Mouse (Mus musculus): ENCODE measurements around the gene Ckb. TPM values are rescaled to one million over a fixed set of nuclear protein-coding genes. Genes with fewer than 3 reads are reported as not detected.
A peak's percentile ranks its signal among the peaks of the same experiment; 100 is the strongest.
"Not testable (repeated sequence)": the region's sequence is repeated elsewhere in the genome, so short reads cannot be mapped to it uniquely, and the experiment has no call there.

Ckb gene
- 1,532 and 1,552 TPM in 2 replicates for polyA plus RNA-seq (2014; fragmentation: Nextera tagmentation; extraction: Ambion mirVana)

- WGBS: under 1% methylated on average over 31 of the region's 31 CpGs
Observed at GRCm38 (mm10) chr12:111672176-111672575, at the start of gene Ckb. TSS of gene Ckb (minus strand) at chr12:111672338.

DNA sequence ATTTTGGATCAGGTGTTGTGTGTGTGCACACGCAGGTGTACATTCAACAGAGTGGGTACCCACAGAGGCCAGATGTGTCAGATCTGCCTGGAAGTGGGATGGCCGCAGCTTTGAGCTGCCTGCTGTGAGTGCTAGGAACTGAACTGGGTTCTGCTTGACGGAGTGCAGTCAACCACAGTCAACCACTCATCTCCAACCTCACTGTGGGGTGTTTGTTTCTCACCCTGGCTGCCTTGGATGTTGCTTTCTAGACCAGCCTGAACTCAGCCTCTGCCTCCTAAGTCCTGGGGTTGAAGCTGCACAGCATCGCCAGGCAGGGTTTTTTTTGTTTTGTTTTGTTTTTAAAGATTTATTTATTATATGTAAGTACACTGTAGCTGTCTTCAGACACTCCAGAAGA is 48.1 kb upstream of the Ckb start:
- ATAC-seq (no peak), DNase-seq (ENCODE audit: low spot score) (no peak)
- H3K9ac ChIP-seq (ENCODE audit: low read length): no peak overlapping the region
- no peak overlapping the region for H3K4me2 ChIP-seq (ENCODE audit: low read length)
- no peak overlapping the region for H3K27ac ChIP-seq (ENCODE audit: low read depth, low read length)
- no peak overlapping the region for H3K4me3 ChIP-seq (ENCODE audit: low read depth, low read length)
- peaks cover 15% of the 10 kb centered on the region; the same call in 1 of the 2 replicates for H3K36me3 ChIP-seq (ENCODE audit: control insufficient read depth, insufficient read depth, low read length)
- WGBS: 85% methylated on average over 4 of the region's 4 CpGs
- no peaks in the 10 kb centered on the region for H3K27me3 ChIP-seq (replicated peaks; ENCODE audit: control insufficient read depth, insufficient read depth, low read length)
- no peaks in the 10 kb centered on the region for H3K9me3 ChIP-seq (replicated peaks; ENCODE audit: control insufficient read depth, low read length)
- H3K4me1 ChIP-seq (ENCODE audit: control insufficient read depth, insufficient read depth, low read length): no peaks in the 10 kb centered on the region

More at GRCm38 (mm10) chr12:111672176-111672575, at the start of gene Ckb:
- H3K4me1 ChIP-seq (ENCODE audit: control insufficient read depth, insufficient read depth, low read length): peaks cover 27% of the 10 kb centered on the region
- H3K9me3 ChIP-seq (replicated peaks; ENCODE audit: control insufficient read depth, low read length): no peaks in the 10 kb centered on the region
- peak within 1 kb of the TSS; percentile 93 for H3K4me3 ChIP-seq (ENCODE audit: low read depth, low read length)
- peaks cover 33% of the 10 kb centered on the region for H3K36me3 ChIP-seq (ENCODE audit: control insufficient read depth, insufficient read depth, low read length)
- H3K4me2 ChIP-seq (ENCODE audit: low read length): peak within 1 kb of the TSS; percentile 95
- H3K27ac ChIP-seq (ENCODE audit: low read depth, low read length): peak within 1 kb of the TSS; percentile 87
- H3K27me3 ChIP-seq (replicated peaks; ENCODE audit: control insufficient read depth, insufficient read depth, low read length): no peaks in the 10 kb centered on the region
- DNase-seq (ENCODE audit: low spot score): peak; percentile 97
- ATAC-seq: peak; percentile 89
- peak within 1 kb of the TSS; percentile 95 for H3K9ac ChIP-seq (ENCODE audit: low read length)

GRCm38 (mm10) chr12:111718656-111719055 is 46.5 kb upstream of the Ckb start:
- peak overlapping the region; percentile 40 for H3K9ac ChIP-seq (ENCODE audit: low read length)
- H3K9me3 ChIP-seq (replicated peaks; ENCODE audit: control insufficient read depth, low read length): no peaks in the 10 kb centered on the region
- H3K4me3 ChIP-seq (ENCODE audit: low read depth, low read length): no peak overlapping the region
- 0 out of 2 replicates have a peak, but pooled peaks cover 3% of the 10 kb centered on the region for H3K36me3 ChIP-seq (ENCODE audit: control insufficient read depth, insufficient read depth, low read length)
- H3K27ac ChIP-seq (ENCODE audit: low read depth, low read length): peak overlapping the region; percentile 71
- no peaks in the 10 kb centered on the region for H3K27me3 ChIP-seq (replicated peaks; ENCODE audit: control insufficient read depth, insufficient read depth, low read length)
- no peak for DNase-seq (ENCODE audit: low spot score)
- ATAC-seq: no peak
- peaks cover 4% of the 10 kb centered on the region for H3K4me1 ChIP-seq (ENCODE audit: control insufficient read depth, insufficient read depth, low read length)
- H3K4me2 ChIP-seq (ENCODE audit: low read length): no peak overlapping the region
- WGBS: 24% methylated on average over 8 of the region's 8 CpGs

GRCm38 (mm10) chr12:111716505-111716904 is 44.4 kb upstream of the Ckb start:
- DNase-seq (ENCODE audit: low spot score): no peak
- H3K9ac ChIP-seq (ENCODE audit: low read length): no peak overlapping the region
- ATAC-seq: no peak
- no peaks in the 10 kb centered on the region for H3K27me3 ChIP-seq (replicated peaks; ENCODE audit: control insufficient read depth, insufficient read depth, low read length)
- H3K4me1 ChIP-seq (ENCODE audit: control insufficient read depth, insufficient read depth, low read length): peaks cover 12% of the 10 kb centered on the region
- H3K36me3 ChIP-seq (ENCODE audit: control insufficient read depth, insufficient read depth, low read length): 0 out of 2 replicates have a peak, but pooled peaks cover 3% of the 10 kb centered on the region
- no peak overlapping the region for H3K27ac ChIP-seq (ENCODE audit: low read depth, low read length)
- no peak overlapping the region for H3K4me3 ChIP-seq (ENCODE audit: low read depth, low read length)
- WGBS: 96% methylated on average over 7 of the region's 7 CpGs
- H3K4me2 ChIP-seq (ENCODE audit: low read length): no peak overlapping the region
- no peaks in the 10 kb centered on the region for H3K9me3 ChIP-seq (replicated peaks; ENCODE audit: control insufficient read depth, low read length)

DNA sequence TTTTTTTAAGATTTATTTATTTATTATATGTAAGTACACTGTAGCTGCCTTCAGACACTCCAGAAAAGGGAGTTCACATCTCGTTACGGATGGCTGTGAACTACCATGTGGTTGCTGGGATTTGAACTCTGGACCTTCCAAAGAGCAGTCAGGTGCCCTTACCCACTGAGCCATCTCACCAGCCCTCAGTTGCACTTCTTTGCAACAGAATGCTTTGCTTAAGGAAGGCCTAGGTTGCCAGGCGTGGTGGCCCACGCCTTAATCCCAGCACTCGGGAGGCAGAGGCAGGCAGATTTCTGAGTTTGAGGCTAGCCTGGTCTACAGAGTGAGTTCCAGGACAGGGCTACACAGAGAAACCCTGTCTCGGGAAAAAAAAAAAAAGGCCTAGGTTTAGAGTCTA is 41.7 kb upstream of the Ckb start:
- not testable (repeated sequence) for DNase-seq (ENCODE audit: low spot score)
- Histone ChIP-seq H3K9ac (ENCODE audit: low read length) (peak overlapping the region; percentile 91; the same call in 1 of the 2 replicates), H3K4me3 (ENCODE audit: low read depth, low read length) (peak overlapping the region; percentile 97)

GRCm38 (mm10) chr12:111713004-111713651 is 41.0 kb upstream of the Ckb start, which contains the start of the genes Bag5 and Apopt1:
TSS of gene Bag5 (minus strand) at chr12:111713257.
TSS of gene Apopt1 (plus strand) at chr12:111713261.
- no peaks in the 10 kb centered on the region for H3K27me3 ChIP-seq (replicated peaks; ENCODE audit: control insufficient read depth, insufficient read depth, low read length)
- H3K4me1 ChIP-seq (ENCODE audit: control insufficient read depth, insufficient read depth, low read length): peaks cover 12% of the 10 kb centered on the region
- DNase-seq (ENCODE audit: low spot score): peak; percentile 96
- peak within 1 kb of the TSS; percentile 85 for H3K27ac ChIP-seq (ENCODE audit: low read depth, low read length)
- WGBS: under 1% methylated on average over 85 of the region's 86 CpGs
- H3K36me3 ChIP-seq (ENCODE audit: control insufficient read depth, insufficient read depth, low read length): peaks cover 33% of the 10 kb centered on the region
- peak within 1 kb of the TSS; percentile 97 for H3K4me3 ChIP-seq (ENCODE audit: low read depth, low read length)
- H3K4me2 ChIP-seq (ENCODE audit: low read length): peak within 1 kb of the TSS; percentile 87
- H3K9ac ChIP-seq (ENCODE audit: low read length): peak within 1 kb of the TSS; percentile 91
- H3K9me3 ChIP-seq (replicated peaks; ENCODE audit: control insufficient read depth, low read length): no peaks in the 10 kb centered on the region
- ATAC-seq: peak; percentile 97

More for the DNA sequence above, 41.7 kb upstream of the Ckb start:
- H3K4me2 ChIP-seq (ENCODE audit: low read length): peak overlapping the region; percentile 87
- not testable (repeated sequence) for H3K27me3 ChIP-seq (replicated peaks; ENCODE audit: control insufficient read depth, insufficient read depth, low read length); ATAC-seq; H3K27ac ChIP-seq (ENCODE audit: low read depth, low read length); H3K9me3 ChIP-seq (replicated peaks; ENCODE audit: control insufficient read depth, low read length)
- peaks cover 12% of the 10 kb centered on the region for H3K4me1 ChIP-seq (ENCODE audit: control insufficient read depth, insufficient read depth, low read length)
- WGBS: 75% methylated on average over 6 of the region's 6 CpGs
- peaks cover 27% of the 10 kb centered on the region for H3K36me3 ChIP-seq (ENCODE audit: control insufficient read depth, insufficient read depth, low read length)

DNA sequence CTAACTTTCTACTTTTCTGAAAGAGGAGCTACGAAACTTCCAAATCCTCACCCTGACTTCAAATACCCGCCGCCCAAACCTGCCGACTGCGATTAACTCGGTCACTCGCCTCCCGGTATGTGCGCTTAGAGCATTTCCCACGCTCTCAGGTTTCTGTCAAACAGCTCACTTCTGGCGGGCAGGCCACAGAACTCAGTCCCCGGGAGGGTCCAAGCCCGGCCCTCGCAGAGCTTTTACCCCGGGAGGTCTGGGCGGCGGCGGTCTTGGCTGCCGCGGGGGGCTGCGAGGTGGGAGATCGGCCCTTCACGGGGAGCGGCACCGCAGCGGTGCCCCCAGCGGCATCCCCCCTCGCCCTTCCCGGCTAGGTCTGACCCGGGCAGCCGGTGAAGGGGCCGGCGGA is 40.3 kb upstream of the Ckb start:
- Histone ChIP-seq H3K4me3 (ENCODE audit: low read depth, low read length) (peak overlapping the region; percentile 97), H3K27me3 (replicated peaks; ENCODE audit: control insufficient read depth, insufficient read depth, low read length) (no peaks in the 10 kb centered on the region), H3K9me3 (replicated peaks; ENCODE audit: control insufficient read depth, low read length) (no peaks in the 10 kb centered on the region), H3K4me1 (ENCODE audit: control insufficient read depth, insufficient read depth, low read length) (peaks cover 12% of the 10 kb centered on the region), H3K36me3 (ENCODE audit: control insufficient read depth, insufficient read depth, low read length) (peaks cover 38% of the 10 kb centered on the region), H3K9ac (ENCODE audit: low read length) (peak overlapping the region; percentile 91), H3K4me2 (ENCODE audit: low read length) (peak overlapping the region; percentile 87), H3K27ac (ENCODE audit: low read depth, low read length) (peak overlapping the region; percentile 85; the same call in 1 of the 2 replicates)
- no peak for DNase-seq (ENCODE audit: low spot score)
- 1% methylated on average over 32 of the region's 33 CpGs for WGBS
- ATAC-seq: peak; percentile 41

DNA sequence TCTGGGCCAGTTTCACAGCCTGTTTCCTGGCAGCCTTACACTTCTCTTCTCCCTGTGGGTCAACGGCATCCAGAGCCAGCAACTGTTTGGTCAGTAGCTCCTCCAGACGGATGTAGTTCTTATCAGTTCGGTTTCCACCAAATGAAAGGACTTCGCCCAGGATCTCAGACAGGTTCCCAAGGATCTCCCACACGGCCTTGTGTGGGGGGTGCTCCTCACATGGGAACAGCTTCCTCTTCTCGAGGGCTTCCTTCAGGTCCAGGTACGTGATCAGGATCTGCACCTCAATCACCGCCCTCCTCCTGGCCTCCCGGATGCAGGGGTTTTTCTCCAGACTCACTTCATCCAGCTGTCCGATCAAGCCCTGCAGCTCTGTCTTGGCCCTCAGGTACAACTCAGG is 38.0 kb upstream of the Ckb start:
- Histone ChIP-seq H3K27ac (ENCODE audit: low read depth, low read length) (no peak overlapping the region), H3K4me1 (ENCODE audit: control insufficient read depth, insufficient read depth, low read length) (peaks cover 12% of the 10 kb centered on the region), H3K27me3 (replicated peaks; ENCODE audit: control insufficient read depth, insufficient read depth, low read length) (no peaks in the 10 kb centered on the region), H3K9ac (ENCODE audit: low read length) (no peak overlapping the region), H3K9me3 (replicated peaks; ENCODE audit: control insufficient read depth, low read length) (no peaks in the 10 kb centered on the region), H3K36me3 (ENCODE audit: control insufficient read depth, insufficient read depth, low read length) (peaks cover 45% of the 10 kb centered on the region), H3K4me3 (ENCODE audit: low read depth, low read length) (no peak overlapping the region), H3K4me2 (ENCODE audit: low read length) (no peak overlapping the region)
- ATAC-seq (no peak), DNase-seq (ENCODE audit: low spot score) (no peak)
- 89% methylated on average over 10 of the region's 10 CpGs for WGBS

GRCm38 (mm10) chr12:111708181-111708580 is 36.0 kb upstream of the Ckb start:
- Histone ChIP-seq H3K4me3 (ENCODE audit: low read depth, low read length) (no peak overlapping the region), H3K4me1 (ENCODE audit: control insufficient read depth, insufficient read depth, low read length) (peaks cover 10% of the 10 kb centered on the region), H3K9ac (ENCODE audit: low read length) (no peak overlapping the region), H3K36me3 (ENCODE audit: control insufficient read depth, insufficient read depth, low read length) (peaks cover 45% of the 10 kb centered on the region), H3K27me3 (replicated peaks; ENCODE audit: control insufficient read depth, insufficient read depth, low read length) (no peaks in the 10 kb centered on the region), H3K27ac (ENCODE audit: low read depth, low read length) (no peak overlapping the region), H3K9me3 (replicated peaks; ENCODE audit: control insufficient read depth, low read length) (no peaks in the 10 kb centered on the region), H3K4me2 (ENCODE audit: low read length) (no peak overlapping the region)
- ATAC-seq: no peak
- no peak for DNase-seq (ENCODE audit: low spot score)
- WGBS: 74% methylated on average over 4 of the region's 4 CpGs
